Mouse (Mus musculus): Measurements from ENCODE around the gene Gabbr2.

DNA sequence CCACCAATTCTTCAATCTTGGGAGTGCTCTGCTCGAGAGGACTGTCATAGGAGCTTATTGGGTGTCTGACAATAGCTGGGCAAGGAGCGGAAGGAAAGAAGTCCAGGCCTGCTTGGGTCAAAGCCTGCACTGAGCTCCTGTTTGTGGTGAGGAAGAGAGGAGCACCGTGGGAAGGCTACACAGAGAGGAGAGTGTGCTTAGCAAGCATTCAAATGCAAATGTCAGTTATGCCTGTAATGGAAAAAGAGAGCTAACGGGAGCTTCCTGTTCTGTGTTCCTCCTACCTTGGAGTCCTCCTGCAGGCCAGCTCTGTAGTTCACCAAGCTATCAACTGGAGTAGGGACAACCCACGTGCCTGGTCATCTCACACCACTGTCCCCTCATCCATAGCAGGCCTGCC lies 180.5 kb downstream of the Gabbr2 start:
- TF ChIP-seq POLR2A (IDR thresholded peaks at IDR 0.05; ENCODE audit: insufficient read depth, low read length) = no peak
- no peak for TF ChIP-seq CTCF (IDR thresholded peaks at IDR 0.05; ENCODE audit: low read depth, low read length)

Measured in ES-Bruce4 (cell line).